1 mouse cellular context compared by ENCODE assay signal in genomic region chr8:84699861-84700322, GRCm38 (mm10).
TF ChIP-seq lines count a peak whose summit lies in the region.

No protein-coding gene starts in this region.

TF ChIP-seq in MEL, 35 proteins besides CTCF, POLR2A, EP300 and RAD21:
- TF ChIP-seq ZC3H11A (IDR thresholded peaks at IDR 0.05; ENCODE audit: low read depth, low read length) = peak; percentile 17; the same call in 1 of the 2 replicates
- TF ChIP-seq HCFC1 (IDR thresholded peaks at IDR 0.05; ENCODE audit: low read depth, low read length) = no peak
- peak; percentile 64 for TF ChIP-seq SMC3 (IDR thresholded peaks at IDR 0.05; ENCODE audit: low read depth, low read length)
